Mouse (Mus musculus) testis, adult 2 months (tissue): ENCODE measurements around the gene Rabl3.

Source experiments
- CTCF ChIP-seq: fragments of 200-500 bp; IDR thresholded peaks from 2 replicates; pipeline ENCODE4 v1.5.1; 2012; ENCODE audit warnings: low read depth, mild to moderate bottlenecking, inconsistent platforms, low read length, moderate library complexity; ENCODE audit not compliant: control insufficient read depth, insufficient read depth, insufficient replicate concordance
- POLR2A ChIP-seq: fragments of 200-500 bp; IDR thresholded peaks from 2 replicates; pipeline ENCODE4 v1.6.1; 2012; ENCODE audit warnings: low read depth, mild to moderate bottlenecking, inconsistent platforms, low read length, moderate library complexity; ENCODE audit not compliant: control insufficient read depth

DNA sequence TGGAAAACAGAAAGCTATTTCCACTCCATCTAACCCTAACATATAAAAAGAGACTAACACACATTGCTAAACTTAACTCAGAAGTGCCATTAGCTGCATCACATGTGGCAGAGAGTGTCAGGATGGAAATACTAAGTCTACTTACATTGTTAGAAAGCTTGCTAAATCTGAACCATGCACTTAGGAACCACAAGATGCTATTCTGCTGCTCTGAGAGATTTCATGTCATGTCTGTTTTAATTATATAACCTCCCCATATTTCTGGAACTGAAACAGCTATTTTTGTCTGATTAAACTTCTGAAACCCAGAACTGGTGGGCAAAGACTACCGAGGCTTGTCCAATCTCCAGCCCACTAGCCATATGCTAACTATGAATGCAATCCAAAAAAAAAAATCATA, 7.6 kb upstream of the Rabl3 start:
- TF ChIP-seq POLR2A (no peak), CTCF (no peak)
